Mouse (Mus musculus) Muller cell, postnatal 12 days (primary cell): ENCODE measurements around the gene a.
"Not testable (repeated sequence)": the region's sequence is repeated elsewhere in the genome, so short reads cannot be mapped to it uniquely, and the experiment has no call there.

Experiments
- DNase-seq: peaks from one replicate; pipeline ENCODE4 v3.0.0-alpha.2; 2015; ENCODE audit errors: inconsistent ontology term

Gene a

DNA sequence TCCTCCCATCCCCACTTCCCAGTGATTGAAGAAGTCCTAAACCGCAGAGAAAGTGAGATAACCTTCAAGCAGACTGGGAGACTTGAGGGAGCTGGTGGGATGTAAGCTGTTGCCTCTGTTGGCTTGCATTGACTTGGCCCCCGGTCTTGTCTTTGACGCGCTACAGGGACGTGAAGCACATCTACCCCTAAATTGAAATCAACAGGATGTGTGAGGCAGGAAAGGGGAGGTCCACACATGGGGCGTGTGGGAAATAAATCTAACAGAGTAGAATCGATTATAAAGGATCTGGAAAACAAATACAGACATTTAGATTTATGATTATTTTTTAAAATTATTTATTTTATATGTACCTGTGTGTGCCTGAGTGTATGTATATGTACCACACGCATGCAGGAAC is 200.2 kb downstream of the a start:
- DNase-seq, result no peak

DNA sequence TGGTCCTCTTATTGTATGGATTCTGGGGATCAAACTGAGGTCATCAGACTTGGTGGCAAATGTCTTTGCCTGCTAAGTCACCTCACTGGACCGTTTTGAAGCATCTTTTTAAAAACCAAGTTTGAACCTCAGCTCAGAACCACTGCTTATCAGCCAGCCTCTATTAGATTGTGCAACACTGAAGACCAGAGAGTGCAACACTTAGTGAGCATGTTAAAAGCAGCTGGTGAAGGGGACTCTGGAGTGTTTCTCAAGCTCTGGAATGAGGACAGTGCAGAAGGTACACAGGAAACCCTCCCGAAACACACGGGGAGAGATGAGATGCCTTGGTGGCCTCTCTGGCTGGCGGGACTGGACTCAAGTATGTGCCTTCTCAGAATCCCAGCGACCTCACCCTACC is 200.9 kb downstream of the a start:
- DNase-seq, result no peak

DNA sequence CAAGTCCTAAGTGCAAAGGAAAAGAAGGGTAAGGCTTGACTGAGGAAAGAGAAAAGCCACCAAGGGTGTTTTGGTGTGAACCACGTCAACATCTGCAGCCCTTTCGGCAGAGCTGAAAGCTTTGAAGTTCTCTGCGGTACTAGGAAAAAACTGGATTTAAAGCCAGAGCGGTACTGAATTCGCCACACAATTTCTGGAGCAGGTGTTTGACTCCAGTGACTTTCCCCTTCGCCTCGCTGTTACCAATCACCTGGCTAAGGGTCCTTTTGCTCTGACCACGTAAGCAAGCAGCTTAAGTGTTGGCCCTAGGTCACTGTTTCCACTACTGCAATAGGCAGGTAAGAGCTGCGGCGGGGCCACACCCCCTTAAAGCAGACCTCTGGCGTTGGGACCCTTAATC is 214.3 kb downstream of the a start:
- DNase-seq, result no peak

DNA sequence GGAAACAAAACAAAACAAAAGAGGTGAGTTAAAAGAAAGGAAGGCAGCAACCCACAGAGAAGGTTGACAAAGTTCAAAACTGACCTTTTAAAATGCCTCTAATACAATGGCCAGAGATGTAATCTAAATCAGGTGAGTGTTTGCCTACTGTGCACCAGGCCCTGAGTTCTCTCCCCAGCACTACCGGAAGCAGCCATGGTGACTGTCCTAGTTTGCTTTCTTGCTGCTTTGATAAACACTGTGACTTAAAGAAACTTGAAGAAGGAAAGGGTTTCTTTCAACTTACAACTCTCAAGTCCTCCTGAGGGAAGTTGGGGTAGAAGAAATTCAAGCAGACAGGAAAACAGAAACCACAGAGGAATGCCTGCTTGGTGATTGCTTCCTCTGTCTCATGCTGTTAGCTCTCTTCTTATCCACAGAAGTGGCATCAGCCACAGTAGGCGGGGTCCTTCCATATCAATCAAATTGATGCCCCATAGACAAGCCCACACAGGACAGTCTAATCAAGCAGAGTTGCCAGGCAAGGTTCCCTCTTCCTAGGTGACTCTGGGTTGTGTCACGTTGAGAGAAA is 220.0 kb downstream of the a start:
- DNase-seq, result no peak

DNA sequence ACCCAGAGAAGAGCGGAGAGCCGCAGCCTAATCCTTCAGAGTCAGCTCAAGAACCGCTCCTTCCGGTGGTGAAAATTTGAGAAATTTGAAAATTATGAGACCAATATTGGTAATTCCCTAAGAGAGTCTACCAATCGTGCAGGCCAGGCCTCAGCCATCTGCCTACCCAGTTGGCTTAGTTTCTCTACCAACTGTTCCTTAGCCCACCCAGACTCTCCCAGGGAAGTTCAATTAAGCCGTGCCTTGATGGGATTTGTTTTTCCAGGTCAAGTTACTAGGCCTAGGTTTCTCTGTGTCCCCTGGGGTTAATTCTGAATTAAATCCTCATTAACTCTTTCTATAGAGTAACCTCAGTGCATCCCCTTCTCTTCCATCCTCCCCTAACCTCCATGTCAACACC is 221.8 kb downstream of the a start:
- DNase-seq, result no peak

DNA sequence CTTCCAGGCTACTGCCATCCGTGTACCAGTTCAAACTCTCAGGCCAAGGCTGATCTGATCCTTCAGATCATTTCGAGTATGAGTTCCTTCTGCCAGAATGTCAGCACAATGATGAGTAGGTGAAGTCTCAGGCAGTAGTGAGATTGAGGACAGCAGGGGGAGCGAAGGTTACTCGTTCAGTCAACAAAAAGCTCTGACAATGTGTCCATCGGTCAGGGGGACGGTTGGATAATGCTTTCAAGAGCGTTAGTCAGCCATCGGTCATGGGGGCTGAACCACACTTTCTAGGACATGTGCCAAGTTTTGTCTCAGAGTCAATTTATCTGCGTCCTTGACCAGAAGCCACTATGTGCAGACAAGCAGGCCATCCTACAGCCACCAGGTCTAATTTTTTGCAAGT is 225.5 kb downstream of the a start:
- not testable (repeated sequence) for DNase-seq

DNA sequence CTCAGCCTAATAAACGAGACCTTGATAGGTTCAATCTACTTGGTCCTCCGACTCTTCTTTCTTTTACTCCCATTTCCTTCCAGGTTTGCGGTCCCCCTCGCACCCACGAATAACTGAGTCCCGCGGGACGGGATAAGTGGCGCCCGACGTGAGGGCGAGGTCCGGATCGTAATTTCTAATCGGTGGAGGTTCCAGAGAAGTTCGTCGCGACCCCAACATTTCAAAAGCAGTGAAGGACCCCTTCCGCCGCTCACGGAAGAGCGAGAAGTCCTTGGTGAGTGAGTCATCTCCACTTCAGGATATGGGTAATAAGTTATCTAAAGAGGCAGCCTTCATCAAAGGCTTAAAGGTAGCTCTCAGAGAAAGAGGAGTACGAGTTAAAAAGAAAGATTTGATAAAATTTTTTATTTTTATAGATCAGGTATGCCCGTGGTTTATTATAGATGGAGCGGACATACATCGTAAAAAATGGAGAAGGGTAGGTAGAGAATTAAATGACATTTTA is 227.1 kb downstream of the a start, which contains the start of gene Gm14226:
Gene Gm14226 (plus strand): TSS at position 16 of the 505 bp plus-strand sequence.
- DNase-seq, result not testable (repeated sequence)

DNA sequence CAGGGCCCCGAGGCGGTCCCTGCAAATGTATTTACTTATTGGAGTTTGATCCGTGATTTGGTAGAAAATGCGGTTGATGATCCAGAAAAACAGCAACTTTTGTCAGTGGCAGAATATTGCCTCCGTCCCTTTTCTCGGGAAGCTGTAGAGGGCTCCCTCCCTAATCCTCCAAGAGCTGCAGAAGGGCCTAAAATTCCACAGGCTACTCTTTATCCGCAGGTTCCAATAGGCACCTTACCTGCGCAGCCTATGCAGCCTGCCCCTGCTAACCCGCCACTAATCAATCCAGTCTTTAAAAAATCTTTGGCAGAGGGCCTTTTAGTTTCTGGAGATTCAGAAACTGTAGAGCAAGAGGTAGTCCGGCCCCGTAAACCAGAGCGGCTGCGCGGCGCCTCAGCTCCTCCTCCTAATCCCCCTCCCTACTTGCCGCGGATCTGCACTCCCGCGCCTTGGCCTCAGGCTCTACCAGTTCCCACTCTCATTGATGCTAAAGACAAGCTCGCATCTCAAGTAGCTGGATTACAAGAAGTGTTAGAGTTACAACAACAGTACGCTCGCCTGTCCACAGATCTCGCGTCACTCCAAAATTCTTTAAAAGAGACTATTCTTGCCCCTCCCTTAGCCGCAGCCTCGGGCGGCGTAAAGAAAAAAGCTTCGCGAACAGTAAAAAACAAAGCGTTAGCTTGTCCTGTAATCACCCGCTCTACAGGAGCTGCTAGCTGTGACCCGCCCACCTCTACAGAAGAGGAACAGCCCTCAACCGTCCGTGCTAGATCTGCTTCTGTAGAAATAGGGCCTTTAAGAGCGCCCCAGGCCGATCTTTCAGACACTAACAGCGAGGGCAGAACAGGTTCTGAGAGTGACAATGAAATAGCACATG is 227.8 kb downstream of the a start:
- peak; percentile 79 for DNase-seq

DNA sequence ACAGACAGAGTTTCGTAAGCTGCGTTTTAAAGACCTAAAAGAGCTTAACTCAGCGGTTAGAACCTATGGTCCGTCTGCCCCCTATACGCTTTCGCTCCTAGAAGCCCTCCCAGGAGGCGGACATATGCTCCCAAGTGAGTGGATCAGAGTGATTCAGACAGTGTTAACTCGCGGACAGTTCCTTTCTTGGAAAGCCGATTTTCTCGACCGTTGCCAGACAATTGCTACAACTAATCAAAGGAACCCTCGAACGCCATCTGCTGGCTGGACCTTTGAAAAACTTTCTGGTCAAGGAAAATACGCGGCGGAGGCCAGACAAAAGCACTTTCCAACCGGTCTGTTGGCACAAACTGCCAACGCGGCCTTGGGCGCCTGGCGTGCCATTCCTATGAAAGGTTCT is 228.5 kb downstream of the a start:
- DNase-seq, result peak; percentile 92

DNA sequence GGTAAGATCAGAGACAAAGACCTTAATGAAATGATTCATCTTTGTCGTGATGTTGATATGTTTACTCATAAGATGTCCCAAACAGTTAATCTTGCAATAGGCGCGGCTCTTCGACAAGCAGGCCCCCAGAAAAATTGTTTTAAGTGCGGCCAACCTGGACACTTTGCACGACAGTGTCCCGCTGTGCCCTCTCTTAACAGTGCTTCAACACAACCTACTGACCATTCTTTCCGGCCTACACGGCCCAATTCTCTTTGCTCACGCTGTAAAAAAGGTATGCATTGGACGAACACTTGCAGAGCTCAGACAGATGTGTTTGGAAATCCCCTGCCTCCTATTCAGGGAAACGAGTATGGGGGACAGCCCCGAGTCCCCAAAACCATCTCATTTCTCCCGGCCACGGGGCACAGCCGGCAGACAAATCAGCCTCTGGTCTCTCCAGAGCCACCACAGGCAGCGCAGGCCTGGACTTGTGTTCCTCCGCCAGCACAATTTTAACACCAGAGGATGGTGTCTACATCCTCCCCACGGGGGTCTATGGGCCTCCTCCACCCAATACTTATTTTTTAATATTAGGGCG is 229.1 kb downstream of the a start:
- not testable (repeated sequence) for DNase-seq

DNA sequence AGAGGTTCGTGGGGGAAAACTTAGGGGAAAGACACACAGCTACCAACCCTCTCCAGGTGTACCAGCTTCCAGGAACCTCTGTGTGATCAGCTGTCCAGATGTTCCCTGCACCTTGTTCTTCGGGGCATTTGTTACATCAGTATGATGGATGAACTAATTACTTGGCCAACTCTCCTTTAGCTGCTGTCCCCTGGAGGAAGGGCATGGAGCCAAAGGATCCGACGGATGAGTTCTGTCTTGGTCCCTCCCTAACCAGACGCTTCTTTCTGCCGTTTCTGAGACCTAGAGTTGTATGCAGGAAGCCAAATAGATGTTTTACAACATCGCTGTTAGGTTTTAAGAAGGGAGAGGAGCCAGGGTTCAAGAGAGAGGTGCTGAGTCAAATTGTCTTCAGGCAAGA is 239.6 kb downstream of the a start:
- no peak for DNase-seq

DNA sequence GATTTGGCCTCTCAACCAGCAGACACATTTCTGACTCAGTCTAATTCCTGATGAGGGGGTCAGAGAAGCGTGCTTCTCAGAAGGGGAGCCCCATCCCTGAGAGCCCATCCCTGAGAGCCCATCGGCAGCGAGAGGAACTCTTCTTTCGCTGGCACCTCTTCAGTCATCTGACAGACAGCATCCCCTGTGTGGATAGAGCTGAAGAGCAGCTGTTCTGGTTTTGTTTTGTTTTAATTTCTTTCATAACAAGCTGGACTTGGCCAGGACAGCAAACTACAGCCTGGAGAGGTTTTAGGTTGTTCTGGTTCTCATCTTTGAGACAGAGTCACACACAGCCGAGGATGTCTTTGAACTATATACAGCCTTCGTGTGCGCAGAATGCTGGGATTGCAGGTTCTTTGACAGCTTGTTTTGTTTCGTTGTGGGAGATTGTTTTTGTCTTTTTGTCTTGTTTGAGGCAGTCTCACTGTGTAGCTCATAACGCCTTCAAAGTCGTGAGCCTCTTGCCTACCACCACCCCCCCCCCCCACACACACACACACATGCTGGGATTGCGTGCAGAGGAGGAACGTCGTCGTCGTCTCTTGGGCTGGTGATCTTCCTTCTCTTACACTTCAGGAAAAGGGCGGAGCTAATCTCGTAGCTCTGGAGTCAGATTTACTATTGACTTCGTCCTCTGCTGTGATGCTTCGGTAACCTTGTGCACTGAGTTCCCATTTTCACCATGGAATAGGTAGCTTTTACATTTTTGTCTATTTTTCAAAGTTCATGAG is 241.9 kb downstream of the a start:
- DNase-seq, result no peak

DNA sequence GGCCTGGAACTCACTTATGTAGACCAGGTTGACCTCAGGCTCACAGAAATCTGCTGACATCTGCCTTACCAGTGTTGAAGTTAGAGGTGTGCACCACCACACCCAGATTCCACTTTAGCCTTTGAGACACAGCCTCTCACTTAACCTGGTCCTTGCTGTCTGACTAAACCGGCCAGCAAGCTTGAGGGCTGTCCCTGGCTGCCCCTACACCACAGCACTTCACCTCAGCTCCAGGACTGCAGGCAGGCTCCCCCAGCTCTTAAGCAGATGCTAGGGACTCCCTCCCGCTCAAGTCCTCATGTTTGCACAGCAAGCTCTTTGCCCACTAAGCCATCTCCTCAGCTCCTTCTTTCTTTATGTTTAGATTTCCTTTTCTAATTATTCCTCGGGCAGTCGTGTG is 248.8 kb downstream of the a start:
- no peak for DNase-seq

DNA sequence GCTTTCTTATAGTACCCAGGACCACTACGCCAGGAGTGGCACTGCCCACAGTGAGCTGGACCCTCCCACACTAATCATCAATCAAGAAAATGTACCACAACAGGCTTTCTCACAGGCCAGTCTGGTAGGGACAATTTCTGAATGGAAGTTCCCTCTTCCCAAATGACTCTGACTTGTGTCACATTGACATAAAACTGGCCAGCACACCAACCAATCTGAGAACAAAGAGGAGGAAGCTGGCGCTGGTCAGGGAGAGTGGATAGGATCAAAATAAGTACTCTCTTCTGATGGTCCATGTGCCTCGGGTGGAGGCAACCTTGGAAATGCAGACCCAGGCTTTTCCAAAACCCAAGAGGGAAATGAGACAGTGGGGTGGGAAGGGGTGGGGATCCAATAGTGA is 253.3 kb downstream of the a start:
- no peak for DNase-seq

DNA sequence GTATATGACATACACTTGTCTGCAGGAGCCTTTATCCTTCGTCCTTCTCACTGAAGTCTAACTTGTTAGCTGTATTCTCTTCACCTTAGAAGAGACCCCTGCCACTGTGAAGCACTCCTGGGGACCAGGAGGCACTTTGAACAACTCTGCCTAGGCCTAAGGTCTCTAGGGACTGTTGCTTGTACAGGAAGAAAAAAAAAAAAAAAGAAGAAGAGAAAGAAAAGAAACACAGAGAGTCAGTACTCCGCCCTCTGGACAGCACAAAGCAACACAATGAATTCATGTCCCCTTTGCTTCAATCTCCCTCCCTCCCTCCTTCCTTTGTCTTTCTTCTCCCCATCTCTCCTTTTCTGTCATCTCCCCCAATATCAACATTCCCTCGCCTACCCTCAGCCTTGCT is 253.9 kb downstream of the a start:
- DNase-seq, result no peak

DNA sequence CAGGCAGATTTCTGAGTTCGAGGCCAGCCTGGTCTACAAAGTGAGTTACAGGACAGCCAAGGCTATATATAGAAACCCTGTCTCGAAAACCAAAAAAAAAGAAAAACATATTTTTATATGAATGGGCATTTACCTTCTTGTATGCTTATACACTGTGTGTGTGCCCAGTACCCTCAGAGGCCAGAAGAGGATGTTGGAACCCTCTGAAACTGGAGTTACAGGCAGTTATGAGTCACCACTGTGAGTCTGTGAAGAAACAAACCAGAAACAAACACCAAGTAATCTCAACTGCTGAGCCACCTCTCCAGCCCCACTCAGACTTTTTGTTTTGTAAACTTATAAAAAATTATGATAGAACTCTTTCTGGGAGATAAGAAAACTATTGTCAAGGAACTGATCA is 255.6 kb downstream of the a start:
- DNase-seq, result no peak

DNA sequence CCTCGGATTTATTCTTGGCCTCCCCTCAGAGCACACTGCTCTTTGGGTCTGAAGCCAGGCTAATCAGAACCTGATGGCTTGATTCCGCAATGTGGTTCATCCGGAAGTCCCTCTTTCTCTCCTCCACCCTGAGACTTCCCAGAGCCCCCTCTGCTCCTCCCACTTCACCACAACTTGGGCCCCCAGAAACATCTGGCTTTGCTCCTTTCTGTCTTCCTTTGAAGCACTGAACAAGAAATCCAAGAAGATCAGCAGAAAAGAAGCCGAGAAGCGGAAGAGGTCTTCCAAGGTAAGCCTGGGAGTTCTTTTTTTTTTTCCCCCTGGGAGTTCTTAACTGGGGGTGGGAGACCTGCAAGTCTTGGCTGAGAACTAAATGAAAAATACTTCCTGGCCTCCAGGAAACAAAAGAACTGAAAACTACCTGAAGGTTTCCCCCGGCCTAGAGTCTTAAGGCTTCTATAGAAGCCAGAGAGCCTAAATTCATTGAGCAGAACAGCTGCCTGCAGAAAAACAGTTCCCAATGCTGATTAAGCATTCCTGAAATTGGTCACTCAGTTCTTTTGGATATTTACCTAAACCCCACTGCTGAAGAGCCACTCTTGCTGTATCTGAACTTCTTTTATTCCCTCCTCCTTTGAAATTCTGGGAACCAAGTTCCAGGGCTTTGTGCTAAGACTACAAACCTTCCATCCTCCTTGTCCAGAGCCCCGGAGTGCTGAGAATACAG is 256.4 kb downstream of the a start:
- DNase-seq, result no peak

DNA sequence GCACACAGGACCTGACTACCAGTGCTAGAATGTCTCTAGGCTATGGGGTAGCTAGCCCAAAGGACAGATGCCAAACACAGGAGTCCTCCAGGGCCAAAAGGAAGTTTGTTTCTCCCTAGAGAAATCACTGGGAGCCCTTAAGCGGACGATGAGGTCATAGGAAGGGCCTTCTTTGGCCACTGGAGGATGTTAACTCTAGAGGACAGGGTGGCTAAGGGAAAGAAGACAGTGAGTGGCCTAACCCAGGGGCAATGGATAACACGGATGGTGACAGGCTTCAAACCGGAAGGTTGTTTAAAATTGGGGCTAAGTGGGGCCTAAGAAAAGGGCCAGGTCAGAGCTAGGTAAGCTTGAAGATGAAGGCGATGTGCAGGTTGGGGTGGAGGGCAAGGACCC is 258.9 kb downstream of the a start:
- DNase-seq, result no peak

DNA sequence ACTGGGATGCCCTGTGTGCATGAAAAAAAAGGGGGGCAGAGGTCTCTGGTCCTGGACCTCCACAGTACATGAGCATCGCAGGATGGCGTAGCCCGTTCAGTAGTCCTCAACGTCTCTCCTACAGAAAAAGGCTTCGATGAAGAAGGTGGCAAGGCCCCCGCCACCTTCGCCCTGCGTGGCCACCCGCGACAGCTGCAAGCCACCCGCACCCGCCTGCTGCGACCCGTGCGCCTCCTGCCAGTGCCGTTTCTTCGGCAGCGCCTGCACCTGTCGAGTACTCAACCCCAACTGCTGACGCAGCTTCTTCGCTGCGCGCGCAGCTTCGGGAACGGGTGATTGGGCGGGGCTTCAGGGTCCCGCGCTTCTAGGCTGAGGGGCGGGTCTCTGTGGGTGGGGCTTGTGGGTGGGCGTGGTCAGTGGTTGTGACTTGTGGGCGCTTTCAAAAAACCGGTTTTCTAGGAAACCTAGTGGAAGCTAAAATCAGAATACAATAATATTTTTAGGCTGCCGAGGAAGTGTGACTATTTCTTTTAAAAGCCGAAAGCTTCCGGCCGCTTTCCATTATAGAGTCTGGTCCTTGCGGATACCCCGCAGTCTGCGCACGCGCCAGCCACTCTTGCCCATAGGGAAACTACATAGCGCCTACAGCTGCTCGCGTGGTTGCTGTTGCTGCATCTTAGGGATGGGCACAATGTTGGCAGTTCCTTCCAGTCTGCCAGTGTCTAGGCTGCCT is 259.5 kb downstream of the a start:
- DNase-seq, result peak; percentile 95

DNA sequence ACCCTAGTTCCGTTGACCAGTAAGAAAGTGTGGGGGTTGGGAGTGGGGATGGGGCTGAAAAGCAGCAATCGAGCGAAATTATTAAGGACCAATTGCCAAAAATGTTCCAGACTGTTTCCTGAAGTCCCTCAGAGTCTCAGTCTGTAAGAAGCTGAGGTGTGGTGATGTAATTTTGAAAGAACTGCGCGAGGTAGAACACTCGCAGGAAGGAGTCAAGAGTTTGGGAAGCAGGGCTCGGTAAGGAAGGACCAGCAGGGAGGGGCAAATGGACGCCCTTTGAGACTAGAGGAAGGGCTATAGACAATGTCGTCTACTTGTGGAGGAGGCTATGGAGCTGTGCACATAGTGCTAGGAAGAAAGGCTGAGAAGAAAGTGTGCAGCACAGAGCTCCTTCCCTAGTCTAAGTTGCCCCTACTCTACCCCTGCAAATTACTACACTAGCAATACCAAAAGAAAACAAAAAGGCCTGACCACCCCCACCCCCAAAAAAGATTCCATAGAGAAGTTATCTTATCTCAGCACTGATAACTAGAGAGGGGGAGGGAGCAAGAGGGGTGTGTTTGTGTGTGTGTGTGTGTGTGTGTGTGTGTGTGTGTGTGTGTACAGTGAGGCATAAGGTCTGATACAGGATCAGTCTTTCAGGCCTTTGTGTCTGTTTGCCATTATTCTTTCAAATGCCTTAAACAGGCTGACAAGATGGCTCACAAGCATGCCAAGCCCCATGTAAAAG is 260.6 kb downstream of the a start:
- DNase-seq, result no peak
